Mouse (Mus musculus) stomach, postnatal 0 days (tissue): ENCODE measurements around the gene Kpna2.

Experiments used
- CTCF ChIP-seq: IDR thresholded peaks from 2 replicates; pipeline ENCODE4 v1.5.1; 2016; ENCODE audit warnings: antibody characterized with exemption, low read depth, mild to moderate bottlenecking, moderate library complexity
- EP300 ChIP-seq: optimal IDR thresholded peaks from 2 replicates; pipeline ENCODE3; 2016; ENCODE audit warnings: antibody characterized with exemption

DNA sequence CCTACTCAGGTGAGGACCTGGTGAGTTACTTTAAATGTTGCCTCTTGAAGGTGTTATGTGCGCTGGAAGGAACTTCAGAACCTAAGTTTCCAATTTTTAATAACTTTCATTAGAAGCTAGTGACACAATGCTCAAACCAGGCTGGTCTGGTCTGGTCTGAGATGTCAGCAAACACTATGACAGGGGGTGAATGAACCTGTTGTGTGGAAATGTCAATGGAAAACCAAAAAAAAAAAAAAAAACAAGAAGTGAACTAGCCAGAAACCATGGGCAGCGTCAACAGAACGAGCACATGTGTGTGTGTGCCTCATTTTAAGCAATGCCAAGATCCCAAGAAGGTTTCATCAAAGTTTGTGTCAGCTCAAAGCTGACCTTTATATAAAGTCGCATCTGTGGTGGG, 46.2 kb upstream of the Kpna2 start:
- TF ChIP-seq CTCF (no peak), EP300 (no peak)
